Mouse (Mus musculus): ENCODE measurements around the gene H2-D1.

H2-D1 gene

GRCm38 (mm10) chr17:35240384-35241304 lies 21.9 kb upstream of the H2-D1 start:
- no peak for DNase-seq (ENCODE audit: low spot score)

DNA sequence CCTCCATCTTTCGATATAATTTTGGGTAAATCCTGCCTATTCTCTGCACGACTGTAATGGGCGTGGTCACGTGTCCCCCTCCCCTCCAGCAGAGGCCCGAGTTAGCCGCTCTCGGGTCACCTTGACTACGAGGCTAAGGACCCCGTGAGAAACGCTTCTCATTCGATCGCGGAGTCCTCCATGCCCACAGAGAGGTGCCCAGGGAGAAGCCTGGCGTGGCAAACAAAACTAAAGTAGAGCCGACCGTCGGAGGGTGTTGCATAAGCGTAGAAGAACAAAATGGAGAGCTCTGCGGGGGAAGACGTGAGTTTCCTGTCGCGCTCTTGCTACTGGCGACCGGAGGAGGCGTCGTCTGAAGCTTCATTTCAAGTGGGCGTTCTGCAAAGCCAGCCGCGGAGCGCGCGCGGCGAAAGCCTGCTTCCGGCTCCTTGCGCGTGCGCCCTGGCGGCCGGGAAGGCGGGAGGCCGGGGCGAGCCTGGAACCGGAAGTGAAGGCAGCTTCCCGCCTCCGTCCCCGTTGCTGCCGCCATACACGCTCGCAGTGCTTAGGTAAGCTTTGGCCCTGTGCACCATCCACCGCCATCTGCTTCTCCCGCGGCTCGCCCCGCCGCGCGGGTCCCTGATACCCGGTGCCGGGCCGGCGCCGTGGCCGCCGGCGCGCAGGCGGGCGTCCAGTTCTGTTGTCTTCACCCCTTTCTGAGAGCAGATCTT lies 21.1 kb upstream of the H2-D1 start, which contains the start of gene Ddx39b:
Gene Ddx39b (plus strand): TSS at position 442 of the 710 bp plus-strand sequence.
- DNase-seq (ENCODE audit: low spot score), result peak; percentile 95

DNA sequence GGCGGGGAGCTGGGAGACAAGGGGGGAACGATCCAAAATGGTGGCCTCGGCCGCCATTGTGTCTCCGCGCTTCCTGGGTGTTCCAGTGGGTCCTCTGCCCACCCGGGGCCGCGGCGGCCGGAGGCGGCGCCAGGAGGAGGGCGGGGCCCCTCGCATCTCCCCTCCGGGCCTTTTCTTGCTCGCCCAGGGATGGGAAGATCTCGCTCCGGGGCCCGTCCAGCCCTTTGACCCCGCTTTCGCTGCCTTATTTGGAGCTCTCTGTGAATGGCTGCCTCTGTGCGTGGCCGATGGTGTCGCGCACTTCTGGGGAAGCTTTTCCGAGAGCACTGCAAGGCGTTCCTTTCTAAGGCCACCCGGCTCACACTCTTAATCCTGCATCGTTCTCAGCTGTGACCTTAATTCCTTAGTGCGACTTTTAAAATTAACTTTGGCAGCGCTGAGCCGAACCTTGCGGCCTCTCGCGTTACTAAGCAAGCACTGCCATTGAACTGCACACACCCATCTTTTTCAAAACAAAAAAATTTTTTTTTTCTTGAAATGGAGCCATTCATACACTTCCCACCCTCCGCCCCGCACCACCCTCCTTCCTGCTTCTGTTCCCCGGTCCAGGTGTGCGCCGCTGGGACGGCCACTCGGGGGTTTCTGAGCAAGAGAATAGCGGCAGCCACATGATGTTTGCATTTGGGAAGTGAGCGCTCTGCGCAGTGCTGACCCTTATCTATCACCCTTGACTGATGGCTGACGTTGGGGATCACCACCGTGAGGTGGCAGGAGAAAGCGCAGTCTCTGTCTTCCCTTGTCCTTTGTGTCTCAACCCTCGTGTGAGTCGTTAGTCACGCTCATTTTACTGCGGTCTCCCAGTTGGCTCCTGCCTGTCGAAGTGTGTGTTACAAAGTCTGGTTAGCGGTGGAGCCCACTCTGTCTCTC lies 20.3 kb upstream of the H2-D1 start:
- DNase-seq (ENCODE audit: low spot score), result no peak

GRCm38 (mm10) chr17:35243086-35243485 lies 19.4 kb upstream of the H2-D1 start:
- DNase-seq (ENCODE audit: low spot score), result no peak

GRCm38 (mm10) chr17:35244999-35245398 lies 17.5 kb upstream of the H2-D1 start:
- no peak for DNase-seq (ENCODE audit: low spot score)

DNA sequence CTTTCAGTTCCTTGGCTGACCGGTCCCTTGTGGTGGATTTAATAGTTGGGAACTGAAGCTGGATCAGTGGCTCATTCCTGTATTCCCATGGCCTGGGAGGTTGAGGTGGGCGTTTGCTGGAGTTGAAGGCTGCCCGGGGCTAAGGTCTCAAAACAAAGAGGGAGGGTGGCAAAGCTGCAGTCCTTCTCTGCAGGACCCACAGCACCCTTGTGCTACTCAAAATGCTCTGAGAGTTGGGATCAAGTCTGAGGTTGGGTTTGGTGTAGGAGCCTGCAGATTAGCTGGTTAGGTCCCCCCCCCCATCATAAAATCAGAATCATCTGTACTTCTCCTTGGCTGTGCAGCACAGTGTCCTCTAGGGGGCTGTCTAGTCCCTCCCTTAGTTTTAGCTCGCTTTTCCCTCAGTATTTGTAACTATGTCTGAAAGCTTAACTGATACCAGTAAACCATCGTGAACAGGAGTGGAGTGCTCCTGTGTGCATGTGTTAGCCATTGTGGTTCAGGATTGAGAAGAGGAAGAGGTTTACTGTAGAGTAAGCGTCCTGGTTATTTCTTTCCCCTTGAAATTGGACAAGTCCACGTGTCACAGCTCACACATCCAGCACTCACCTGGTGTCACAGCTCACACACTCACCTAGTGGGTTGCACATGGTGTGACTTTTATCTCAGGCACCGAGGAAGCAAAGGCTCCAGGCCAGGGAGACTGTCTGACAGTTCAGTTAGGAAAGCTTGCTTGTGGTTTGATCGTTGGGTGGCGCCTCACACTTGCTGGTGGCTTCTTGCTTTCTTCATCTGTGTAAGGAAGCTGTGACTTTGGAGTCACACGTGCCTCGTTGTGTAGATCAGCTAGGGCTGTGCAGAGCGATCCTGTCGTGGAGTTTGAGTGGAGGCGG lies 16.6 kb upstream of the H2-D1 start:
- DNase-seq (ENCODE audit: low spot score), result no peak

GRCm38 (mm10) chr17:35247144-35247543 lies 15.4 kb upstream of the H2-D1 start:
- no peak for DNase-seq (ENCODE audit: low spot score)

GRCm38 (mm10) chr17:35248986-35249385 lies 13.5 kb upstream of the H2-D1 start:
- no peak for DNase-seq (ENCODE audit: low spot score)

- DNase-seq (ENCODE audit: low spot score), result no peak
These were observed 12.9 kb upstream of the H2-D1 start for GRCm38 (mm10) chr17:35249451-35250197.

DNA sequence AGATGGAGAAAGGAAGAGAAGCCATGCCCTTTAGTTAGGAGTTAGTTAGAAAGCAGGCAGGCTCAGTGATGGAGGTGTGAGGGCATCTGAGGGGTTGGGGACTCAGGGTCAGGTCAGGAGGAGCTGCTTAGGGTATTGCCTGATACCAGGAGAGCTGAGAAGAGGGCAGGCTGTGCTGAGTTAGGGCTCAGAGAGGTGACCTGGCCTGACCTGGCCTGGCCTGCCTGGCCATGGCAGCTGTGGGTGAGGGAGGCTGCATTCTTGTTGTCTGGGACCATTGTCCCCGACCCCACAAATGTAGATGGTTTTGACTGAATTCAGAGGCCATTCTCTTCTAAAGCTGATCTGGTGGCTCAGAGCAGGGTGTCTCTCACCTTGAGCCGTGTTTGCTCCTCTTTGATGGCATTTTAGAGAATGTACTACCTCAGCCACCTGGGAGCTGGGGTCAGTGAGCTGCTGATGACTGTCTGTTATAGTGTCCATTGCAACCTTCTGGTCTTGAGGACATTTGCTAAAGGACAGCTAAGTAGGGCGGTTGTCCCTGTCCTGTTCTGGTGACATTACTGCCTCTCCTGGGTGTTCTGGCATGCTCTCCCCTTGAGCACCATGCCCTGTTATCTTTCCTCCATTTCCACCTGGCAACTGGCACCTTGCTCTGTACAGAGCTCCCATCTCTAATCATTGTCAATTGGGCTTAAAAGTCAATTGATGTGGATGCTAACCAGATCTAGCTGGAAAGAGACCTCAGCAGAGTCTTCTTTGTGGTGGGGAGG lies 12.0 kb upstream of the H2-D1 start:
- DNase-seq (ENCODE audit: low spot score), result no peak

GRCm38 (mm10) chr17:35251162-35251719 lies 11.3 kb upstream of the H2-D1 start:
- no peak for DNase-seq (ENCODE audit: low spot score)

DNA sequence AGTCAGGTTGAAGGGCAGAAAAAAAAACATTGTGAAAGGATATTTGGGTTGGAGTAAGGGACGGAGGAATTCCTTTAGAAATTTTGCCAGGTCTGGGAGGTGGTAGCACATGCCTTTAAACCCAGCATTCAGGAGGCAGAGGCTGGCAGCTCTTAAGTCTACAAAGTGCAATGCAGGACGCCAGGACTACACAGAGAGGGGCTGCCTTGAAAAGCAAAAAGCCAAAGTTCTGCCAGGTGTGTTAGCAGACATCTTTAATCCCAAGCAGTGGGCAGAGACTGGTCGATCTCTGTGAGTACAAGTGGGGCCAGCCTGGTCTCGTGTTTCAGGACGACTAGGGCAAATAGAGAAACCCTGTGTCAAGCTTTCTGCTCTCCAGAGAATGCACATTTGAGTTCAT lies 10.5 kb upstream of the H2-D1 start:
- no peak for DNase-seq (ENCODE audit: low spot score)

- no peak for DNase-seq (ENCODE audit: low spot score)
These were observed 9.8 kb upstream of the H2-D1 start for GRCm38 (mm10) chr17:35252619-35253292.

DNA sequence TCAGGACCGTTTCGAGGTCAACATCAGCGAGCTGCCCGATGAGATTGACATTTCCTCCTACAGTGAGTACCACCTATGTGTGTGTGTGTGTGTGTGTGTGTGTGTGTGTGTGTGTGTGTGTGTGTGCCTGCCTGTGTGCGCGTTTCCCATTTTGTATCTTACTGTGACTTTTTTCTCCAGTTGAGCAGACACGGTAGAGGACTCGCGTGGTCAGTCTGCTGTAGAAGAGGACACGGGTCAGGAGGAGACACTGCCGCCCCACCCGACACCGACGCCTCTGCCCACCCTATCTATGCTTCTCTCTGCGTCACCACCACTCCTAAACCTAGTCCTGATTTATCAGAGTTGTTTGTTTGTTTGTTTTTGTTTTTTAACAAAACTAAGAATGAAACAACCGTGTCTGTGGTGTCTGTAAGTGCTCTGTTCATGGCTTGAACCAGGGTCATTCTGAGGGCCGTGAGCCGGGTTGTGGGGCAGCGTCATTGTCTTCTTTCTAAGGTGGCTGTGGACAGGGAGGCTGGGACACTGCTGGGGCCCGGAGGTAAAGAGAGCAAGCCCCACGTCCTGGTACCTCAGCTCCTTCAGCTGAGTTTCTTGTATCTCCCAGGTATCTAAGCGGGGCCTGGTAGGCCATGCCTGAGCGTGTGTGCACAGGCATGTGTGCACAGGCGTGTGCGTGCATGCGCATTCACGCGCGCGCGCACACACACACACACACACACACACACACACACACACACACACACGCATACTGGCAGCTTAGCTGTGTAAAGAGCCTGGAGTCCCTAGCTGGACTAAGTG lies 9.0 kb upstream of the H2-D1 start:
- DNase-seq (ENCODE audit: low spot score), result no peak

DNA sequence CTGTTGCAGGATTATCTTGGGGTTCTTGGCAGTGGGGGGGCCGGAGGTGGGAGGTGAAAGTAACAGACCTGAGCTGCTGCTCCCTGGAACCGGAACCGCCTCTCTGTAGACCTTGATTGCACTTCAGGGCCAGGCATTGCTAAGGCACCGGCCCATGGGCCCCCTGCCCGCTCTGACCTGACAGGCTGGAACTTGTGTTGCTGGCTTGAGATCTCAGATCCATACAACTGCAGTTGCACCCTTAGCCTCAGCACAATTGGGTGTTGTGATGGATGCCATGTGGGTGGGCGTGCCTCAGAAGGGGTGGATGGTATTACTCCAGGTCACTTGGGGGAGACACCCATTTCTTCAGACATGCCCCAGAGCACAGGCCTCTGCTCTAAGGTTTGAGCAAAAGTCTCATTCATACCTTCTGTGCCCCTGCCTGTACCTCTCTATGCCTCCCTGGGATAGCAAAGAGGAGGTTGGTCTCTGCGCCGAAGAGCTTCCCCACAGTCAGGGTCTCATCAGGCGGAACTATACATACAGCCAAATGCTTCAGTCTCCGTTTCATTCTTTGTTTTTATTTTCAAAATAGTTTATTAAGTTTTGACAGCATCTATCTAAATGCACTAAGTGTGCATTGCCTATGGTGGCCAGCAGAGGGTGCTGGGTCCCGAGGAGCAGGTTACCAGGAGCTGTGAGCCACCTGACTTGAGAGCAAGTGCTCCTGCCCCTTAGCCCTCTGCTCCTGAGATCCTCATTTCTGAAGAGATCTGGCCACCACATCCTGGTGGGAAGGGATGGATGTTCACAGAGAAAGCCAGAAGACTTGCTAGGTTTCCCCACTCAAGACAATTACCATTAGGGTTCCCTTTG lies 8.1 kb upstream of the H2-D1 start:
- DNase-seq (ENCODE audit: low spot score), result no peak

DNA sequence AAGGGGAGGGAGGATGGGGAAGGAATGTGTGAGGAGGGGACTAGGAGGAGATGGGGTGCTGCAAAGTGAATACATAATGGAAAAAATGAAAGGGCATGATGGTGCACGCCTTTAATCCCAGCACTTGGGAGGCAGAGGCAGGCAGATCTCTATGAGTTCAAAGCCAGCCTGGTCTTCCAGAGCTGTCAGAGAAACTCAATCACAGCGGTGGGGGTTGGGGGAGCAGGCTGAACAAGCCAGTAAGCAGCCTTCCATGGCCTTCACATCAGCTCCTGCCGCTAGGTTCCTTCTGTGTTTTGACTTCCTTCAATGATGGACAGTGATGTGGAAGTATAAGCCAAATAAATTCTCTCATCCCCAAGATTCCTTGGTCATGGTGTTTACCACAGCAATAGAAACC lies 7.2 kb upstream of the H2-D1 start:
- DNase-seq (ENCODE audit: low spot score), result no peak

- DNase-seq (ENCODE audit: low spot score), result no peak
These were observed 6.8 kb upstream of the H2-D1 start for GRCm38 (mm10) chr17:35255704-35256103.
